Mouse (Mus musculus) brown adipose tissue, adult 24 weeks (tissue): Measurements from ENCODE around the gene Lipc. TPM values are rescaled to one million over a fixed set of nuclear protein-coding genes. Genes with fewer than 3 reads are reported as not detected.

Experiments
- H3K27ac ChIP-seq: fragments of 200-500 bp; replicated peaks from 2 replicates; pipeline ENCODE4 v1.5.1; 2012; ENCODE audit warnings: low read depth, mild to moderate bottlenecking, low read length
- H3K4me1 ChIP-seq: fragments of 200-500 bp; 2 replicates; pipeline ENCODE4 v1.6.1; 2012; ENCODE audit warnings: low read length, mixed read lengths; ENCODE audit not compliant: control insufficient read depth, insufficient read depth, insufficient read length
- H3K4me3 ChIP-seq: fragments of 200-500 bp; 2 replicates; pipeline ENCODE4 v1.5.1; 2012; ENCODE audit warnings: low read depth, mild to moderate bottlenecking, low read length, moderate library complexity; ENCODE audit not compliant: insufficient read depth
- polyA plus RNA-seq: library from polyadenylated mRNA; stranded (reverse); fragments of >200 nt; gene quantifications from 2 replicates; pipeline ENCODE4 v1.2.4, GENCODE M21; 2012; ENCODE audit not compliant: missing spikeins, insufficient read depth, insufficient read length

Lipc gene
- polyA plus RNA-seq, 1 experiment = not detected

DNA sequence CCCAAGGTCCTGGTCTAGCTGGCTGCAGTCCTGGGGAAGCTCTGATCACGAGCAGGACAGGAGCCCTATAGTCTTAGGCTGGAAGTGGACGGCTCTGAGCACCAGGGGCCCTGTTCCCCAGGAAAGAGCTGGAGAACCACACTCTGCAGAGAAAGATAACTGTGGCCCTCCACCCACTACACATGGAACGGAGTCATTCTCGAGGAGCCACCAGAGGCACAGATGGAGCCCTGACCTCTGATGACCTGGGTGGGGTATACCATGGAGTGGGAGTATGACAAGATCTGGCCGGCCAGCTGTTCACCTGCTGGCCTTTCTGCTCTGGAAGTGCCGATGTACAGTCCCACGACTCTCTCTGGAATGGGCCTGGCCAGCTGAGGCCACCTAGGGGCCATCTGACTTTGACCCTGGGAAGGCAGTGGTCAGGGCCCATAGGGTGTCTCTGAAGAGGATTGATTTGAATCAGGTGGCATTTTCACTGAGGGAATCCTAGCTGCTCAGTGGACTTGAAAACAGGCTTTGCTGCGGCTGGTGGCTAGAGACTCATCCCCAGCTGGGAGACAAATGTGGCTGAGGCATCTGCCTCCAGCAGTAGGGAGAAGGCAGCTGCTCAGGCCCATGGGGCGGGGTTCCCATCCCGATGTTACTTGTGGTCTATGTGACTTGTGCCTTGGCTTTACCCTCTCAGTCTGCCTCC lies 37.2 kb downstream of the Lipc start:
- Histone ChIP-seq H3K27ac (no peak overlapping the region), H3K4me1 (0 out of 2 replicates have a peak, but pooled peaks cover 3% of the 10 kb centered on the region), H3K4me3 (no peak overlapping the region)

DNA sequence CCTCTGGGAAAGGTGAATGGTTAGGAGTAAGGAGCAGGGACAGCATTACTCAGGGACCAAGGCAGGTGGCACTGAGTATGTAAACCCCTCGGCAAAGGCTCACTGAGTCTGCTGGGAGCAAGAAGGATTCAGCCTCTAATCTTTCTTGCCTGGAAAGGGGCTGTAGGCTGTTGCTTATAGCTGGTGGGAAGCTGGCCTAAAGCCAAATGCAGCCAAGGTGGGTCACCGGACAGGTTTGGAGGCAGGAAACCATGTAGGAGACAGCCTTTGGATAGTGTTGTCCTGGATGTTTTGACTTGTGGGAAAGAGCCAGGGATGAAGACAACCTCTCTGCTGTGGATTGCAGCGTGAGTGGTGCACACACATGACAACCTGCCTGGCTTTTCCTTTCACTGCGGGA lies 40.9 kb downstream of the Lipc start:
- Histone ChIP-seq H3K27ac (no peak overlapping the region), H3K4me3 (no peak overlapping the region), H3K4me1 (0 out of 2 replicates have a peak, but pooled peaks cover 3% of the 10 kb centered on the region)

- Histone ChIP-seq H3K27ac (peak overlapping the region; percentile 24; the same call in 1 of the 2 replicates), H3K4me3 (no peak overlapping the region), H3K4me1 (0 out of 2 replicates have a peak, but pooled peaks cover 3% of the 10 kb centered on the region)
Measured at GRCm38 (mm10) chr9:70910351-70910750, 41.7 kb downstream of the Lipc start.

- 0 out of 2 replicates have a peak, but pooled peaks cover 3% of the 10 kb centered on the region for H3K4me1 ChIP-seq
- no peak overlapping the region for H3K4me3 ChIP-seq
- no peak overlapping the region for H3K27ac ChIP-seq
Measured at GRCm38 (mm10) chr9:70902821-70903730, 49.0 kb downstream of the Lipc start.

DNA sequence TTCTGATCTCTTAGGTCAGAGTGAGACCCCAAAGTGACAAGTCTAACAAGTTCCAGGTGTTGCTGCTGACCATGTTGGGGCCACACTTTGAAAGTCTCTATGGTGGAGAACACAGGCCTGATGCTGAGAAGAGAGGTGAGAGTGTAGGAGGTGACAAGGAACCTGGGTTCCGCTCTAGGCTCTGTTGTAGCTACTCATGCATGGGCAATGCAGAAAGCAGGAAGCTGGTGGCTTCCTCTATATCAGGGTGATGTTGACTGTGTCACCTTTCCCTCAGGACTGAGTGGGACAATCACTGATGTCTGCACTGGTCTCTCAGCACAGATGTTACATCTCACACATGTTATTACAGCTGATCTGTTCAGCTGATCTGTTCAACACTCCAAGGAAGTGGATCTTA lies 57.8 kb downstream of the Lipc start:
- H3K4me3 ChIP-seq = no peak overlapping the region
- H3K27ac ChIP-seq = no peak overlapping the region
- peaks cover 15% of the 10 kb centered on the region; the same call in 1 of the 2 replicates for H3K4me1 ChIP-seq

DNA sequence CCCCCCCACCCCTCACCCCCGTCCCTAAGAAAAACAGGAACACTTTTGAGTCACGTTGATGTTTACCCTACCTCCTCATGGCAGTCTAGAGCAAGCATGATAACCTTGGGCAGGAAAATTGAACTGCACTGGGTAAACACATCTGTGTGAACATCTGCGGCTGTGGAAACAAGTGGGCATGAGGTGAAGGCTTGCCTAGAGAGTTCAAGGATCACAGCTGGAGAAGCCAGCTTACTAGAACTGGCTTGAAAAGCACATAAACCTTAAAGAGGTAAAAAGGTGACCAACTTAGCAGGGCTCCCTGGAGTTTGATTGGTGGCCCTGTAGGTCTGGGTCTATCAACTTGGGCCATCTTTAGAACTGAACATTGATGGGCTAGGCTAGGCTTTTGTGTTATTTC lies 58.5 kb downstream of the Lipc start:
- no peak overlapping the region for H3K4me3 ChIP-seq
- no peak overlapping the region for H3K27ac ChIP-seq
- H3K4me1 ChIP-seq = peaks cover 12% of the 10 kb centered on the region; the same call in 1 of the 2 replicates

- Histone ChIP-seq H3K27ac (no peak overlapping the region), H3K4me1 (peaks cover 12% of the 10 kb centered on the region; the same call in 1 of the 2 replicates), H3K4me3 (no peak overlapping the region)
Measured at GRCm38 (mm10) chr9:70892627-70893026, 59.4 kb downstream of the Lipc start.

- H3K27ac ChIP-seq = peak overlapping the region; percentile 67; the same call in 1 of the 2 replicates
- H3K4me1 ChIP-seq = peaks cover 12% of the 10 kb centered on the region; the same call in 1 of the 2 replicates
- no peak overlapping the region for H3K4me3 ChIP-seq
Measured at GRCm38 (mm10) chr9:70891431-70892133, 60.4 kb downstream of the Lipc start.

GRCm38 (mm10) chr9:70890736-70891135 lies 61.3 kb downstream of the Lipc start:
- Histone ChIP-seq H3K4me1 (peaks cover 12% of the 10 kb centered on the region; the same call in 1 of the 2 replicates), H3K4me3 (no peak overlapping the region), H3K27ac (no peak overlapping the region)

GRCm38 (mm10) chr9:70888969-70889368 lies 63.1 kb downstream of the Lipc start:
- H3K27ac ChIP-seq = no peak overlapping the region
- H3K4me3 ChIP-seq = no peak overlapping the region
- peaks cover 12% of the 10 kb centered on the region; the same call in 1 of the 2 replicates for H3K4me1 ChIP-seq

- Histone ChIP-seq H3K27ac (no peak overlapping the region), H3K4me3 (no peak overlapping the region), H3K4me1 (peaks cover 12% of the 10 kb centered on the region; the same call in 1 of the 2 replicates)
Measured at GRCm38 (mm10) chr9:70888556-70888955, 63.5 kb downstream of the Lipc start.

DNA sequence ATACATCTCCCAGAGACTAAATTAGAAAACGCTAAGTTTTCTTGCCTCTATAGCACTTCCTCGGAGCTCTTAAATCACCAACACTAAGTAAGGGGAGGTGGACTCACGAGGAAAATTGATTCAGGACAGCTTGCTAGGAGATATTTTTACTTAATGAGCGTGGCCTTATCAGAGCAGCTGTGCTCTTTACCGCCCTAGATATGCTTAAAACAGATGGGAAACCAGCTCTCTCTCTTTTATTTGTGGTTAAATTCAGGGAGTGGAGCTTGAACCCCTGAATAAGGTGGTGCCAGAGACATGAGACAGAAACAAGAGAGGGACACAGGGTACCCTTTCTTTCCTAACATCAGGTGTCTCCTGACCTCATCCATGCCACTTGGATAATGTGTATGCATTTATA lies 70.0 kb downstream of the Lipc start:
- H3K4me3 ChIP-seq = no peak overlapping the region
- no peak overlapping the region for H3K27ac ChIP-seq
- H3K4me1 ChIP-seq = no peaks in the 10 kb centered on the region; the same call in 1 of the 2 replicates

- H3K27ac ChIP-seq = no peak overlapping the region
Measured at GRCm38 (mm10) chr9:70878823-70879222, 73.2 kb downstream of the Lipc start.

DNA sequence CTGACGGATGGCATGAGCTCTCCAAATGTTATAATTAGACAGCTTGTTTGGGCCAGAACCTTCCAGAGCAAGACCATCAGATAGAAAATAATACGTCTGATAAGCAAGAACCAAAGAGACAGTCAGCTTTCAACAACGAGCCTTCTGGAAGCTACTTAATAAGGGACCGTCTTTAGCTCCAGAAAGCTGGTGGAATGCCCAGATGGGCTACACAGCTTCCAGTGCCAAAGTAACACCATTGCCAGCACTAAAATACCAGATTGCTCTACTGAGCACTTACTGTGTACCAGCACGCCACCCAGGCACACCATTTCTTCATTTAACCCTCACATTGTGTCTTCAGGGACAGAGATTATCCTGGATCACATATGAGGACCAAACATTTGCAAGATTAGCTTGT lies 73.9 kb downstream of the Lipc start:
- Histone ChIP-seq H3K27ac (no peak overlapping the region), H3K4me1 (peaks cover 15% of the 10 kb centered on the region), H3K4me3 (no peak overlapping the region)

More at GRCm38 (mm10) chr9:70878823-70879222, 73.2 kb downstream of the Lipc start:
- no peak overlapping the region for H3K4me3 ChIP-seq
- H3K4me1 ChIP-seq = peaks cover 15% of the 10 kb centered on the region

DNA sequence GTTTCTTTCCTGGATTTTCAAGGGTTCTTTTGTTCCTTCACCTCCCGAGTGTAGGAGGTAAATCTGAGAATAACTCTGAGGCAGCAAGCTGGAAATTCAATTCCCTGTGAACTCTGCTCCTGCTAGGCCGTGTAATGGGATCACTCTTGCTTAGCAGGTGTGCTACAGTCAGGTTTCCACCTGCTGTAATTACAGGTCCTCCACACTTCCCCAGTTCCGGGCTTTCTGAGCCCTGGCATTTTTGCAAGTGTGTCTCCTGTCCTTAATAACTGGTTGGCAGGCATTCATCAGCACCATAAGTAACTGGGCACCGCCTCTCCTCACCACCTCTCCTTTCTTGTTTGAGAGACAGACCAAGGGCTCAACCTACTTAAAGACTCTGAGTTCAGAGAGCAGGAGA lies 76.5 kb downstream of the Lipc start:
- Histone ChIP-seq H3K4me1 (peaks cover 15% of the 10 kb centered on the region), H3K27ac (no peak overlapping the region), H3K4me3 (no peak overlapping the region)
